Mouse (Mus musculus) c-Kit-negative CD71-positive TER-119-positive erythroid progenitor cells, embryonic 14.5 days (primary cell): ENCODE data around the gene Txndc16.

Experiments
- DNase-seq: peaks from one replicate; pipeline ENCODE4 v3.0.0-alpha.2; 2013; ENCODE audit warnings: low read depth, low spot score

The Txndc16 gene

DNA sequence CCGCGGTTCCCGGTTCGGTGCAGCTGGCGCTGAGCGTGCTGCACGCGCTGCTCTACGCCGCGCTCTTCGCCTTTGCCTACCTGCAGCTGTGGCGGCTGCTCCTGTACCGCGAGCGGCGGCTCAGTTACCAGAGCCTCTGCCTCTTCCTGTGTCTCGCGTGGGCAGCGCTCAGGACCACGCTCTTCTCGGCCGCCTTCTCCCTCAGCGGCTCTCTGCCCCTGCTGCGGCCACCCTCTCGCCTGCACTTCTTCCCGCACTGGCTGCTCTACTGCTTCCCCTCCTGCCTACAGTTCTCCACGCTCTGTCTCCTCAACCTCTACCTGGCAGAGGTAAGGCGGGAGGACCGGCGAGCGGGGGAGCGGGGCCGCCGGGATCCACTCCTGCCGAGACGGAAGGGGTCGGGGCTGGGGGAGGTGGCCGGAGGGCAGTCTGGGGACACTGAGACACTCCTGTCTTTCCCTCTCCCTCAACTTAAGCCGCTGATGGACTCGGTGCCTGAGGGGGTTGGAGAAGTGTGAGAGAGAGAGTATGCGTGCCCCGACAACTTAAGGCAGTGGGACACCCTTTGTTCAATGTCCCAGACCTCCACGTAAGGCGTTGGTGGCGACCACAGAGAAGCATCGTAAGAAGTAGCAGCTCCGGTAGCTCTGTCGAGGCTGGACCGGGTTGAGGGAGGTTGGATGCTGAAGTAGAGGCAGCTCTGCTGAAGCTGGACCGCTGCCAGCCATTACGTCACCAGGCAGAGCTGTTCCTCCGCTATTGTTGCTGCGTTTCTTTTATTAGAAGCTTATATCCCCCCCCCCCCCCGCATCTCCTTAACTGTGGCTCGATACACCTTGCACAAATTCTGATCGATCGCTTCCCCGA lies at the start of gene Txndc16:
Gene Txndc16 (minus strand): TSS at position 239 of the 867 bp plus-strand sequence.
- DNase-seq: no peak

DNA sequence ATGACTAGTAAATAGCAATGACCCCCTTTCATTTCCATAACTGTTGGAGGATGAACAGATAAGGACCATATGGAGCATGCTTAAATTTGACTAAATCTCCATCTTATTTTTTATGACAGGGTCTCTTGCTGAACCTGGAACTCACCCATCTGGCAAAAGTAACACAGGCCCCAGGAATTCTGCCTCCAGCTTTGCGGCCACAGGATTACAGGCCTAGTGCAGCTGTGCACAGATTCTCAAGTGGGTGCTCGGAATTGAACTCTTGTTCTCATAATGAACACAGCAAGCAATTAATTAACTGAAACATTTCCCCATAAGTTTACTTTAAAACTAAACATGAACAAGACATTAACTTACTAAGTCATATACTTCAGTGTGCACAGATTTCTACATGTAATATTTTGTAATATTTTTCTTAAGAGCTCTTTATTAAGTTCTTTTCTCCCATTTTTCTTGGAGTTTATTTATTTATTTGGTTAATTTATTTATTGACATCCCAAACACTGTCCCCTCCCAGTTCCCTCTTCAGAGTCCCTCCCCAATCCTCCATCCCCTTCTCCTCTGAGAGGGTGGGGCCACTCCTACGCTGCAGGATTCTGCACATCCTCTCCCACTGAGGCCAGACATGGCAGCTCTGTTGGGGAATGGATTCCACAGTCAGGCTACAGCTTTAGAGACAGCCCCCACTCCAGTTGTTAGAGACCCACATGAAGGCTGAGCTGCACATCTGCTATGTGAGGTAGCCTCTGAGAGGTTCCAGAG lies 43.9 kb upstream of the Txndc16 start:
- no peak for DNase-seq

DNA sequence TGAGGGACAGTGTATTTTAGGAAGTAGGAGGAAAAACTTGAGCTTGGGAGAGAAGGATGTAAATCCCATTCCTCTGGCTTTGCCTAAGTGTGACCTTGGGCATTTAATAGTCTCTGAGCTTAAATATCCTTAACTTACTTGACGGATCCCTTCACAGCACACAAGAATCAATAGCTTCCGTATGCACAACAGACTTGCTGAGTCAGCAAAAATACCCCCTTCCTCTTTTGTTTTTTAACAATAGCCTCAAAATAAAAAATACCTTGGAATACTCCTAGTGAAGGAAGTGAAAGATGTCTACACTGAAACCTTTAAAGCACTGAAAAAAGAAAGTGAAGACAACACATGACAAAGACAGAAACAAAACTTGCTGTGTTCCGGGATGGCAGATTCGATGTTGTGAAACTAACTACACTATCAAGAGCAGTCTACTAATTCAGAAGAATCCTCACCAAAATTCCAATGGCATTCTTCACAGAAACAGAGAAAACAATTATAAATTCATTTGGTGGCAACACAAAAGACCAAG lies 31.5 kb upstream of the Txndc16 start:
- no peak for DNase-seq

DNA sequence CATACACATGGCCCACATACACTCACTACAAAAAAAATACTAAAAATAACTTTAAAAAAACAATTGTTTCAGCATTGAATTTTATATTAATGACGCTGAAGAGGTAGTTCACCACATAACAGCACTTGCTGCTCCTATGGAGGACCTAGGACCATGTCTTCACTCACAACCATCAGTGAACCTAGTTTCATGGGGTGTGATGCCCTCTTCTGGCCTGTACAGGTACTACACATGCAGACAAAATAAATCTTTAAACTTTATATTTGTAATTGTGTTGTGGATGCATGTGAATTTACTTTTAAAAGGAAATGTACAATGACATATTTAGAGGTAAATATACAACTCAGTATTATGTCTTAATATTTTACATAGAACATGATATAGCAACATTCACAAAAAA lies 21.5 kb upstream of the Txndc16 start:
- no peak for DNase-seq

DNA sequence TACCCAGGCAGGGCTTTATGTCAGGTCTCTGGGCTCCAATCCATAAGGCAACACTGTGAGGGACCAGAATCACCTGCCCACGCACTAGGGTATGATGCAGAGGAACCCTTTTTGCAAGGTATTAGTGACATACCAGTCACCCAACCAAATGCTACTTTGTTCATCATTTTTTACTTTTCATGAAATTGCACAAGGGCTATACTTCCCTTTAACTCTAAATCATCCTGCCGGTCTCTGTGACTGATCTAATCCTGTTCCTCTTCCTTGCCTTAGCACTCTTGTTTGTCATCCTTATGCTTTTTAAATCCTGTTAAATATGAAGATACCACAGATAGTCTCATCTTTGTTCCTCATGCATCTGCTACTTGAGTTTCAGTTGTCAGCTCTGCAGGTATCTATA lies 18.9 kb upstream of the Txndc16 start:
- no peak for DNase-seq

DNA sequence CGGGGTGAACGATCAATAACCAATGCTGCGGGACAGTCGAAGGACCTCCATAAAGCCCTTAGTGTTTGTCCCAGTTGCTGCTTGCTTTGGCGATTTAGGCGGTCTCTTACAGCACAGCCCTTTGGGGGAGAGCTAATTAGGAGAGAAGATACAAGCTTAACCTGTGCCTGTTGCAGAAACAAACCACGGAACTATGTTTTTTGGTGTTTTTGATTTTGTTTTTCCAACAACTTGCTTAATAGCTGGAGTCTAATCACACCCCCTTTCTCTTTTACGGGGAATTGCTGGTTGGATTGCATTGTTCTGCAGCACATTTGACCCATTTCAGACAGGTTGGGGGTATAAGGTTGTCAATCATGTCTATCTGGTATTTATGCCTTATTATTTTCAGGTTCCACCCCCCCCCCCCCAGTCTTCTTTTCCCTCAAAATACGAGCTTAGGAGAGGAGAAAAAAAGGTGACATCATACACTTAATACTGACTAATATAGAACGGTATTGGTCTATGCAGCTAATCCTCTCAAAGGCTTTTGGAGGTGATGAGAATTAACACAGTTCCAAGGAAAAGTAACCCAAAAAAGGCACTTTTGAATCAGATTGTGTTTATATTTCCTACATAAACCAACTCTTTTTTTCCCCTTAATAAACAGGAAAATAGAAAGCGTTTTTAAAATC lies 966 bp upstream of the Txndc16 start:
- no peak for DNase-seq

DNA sequence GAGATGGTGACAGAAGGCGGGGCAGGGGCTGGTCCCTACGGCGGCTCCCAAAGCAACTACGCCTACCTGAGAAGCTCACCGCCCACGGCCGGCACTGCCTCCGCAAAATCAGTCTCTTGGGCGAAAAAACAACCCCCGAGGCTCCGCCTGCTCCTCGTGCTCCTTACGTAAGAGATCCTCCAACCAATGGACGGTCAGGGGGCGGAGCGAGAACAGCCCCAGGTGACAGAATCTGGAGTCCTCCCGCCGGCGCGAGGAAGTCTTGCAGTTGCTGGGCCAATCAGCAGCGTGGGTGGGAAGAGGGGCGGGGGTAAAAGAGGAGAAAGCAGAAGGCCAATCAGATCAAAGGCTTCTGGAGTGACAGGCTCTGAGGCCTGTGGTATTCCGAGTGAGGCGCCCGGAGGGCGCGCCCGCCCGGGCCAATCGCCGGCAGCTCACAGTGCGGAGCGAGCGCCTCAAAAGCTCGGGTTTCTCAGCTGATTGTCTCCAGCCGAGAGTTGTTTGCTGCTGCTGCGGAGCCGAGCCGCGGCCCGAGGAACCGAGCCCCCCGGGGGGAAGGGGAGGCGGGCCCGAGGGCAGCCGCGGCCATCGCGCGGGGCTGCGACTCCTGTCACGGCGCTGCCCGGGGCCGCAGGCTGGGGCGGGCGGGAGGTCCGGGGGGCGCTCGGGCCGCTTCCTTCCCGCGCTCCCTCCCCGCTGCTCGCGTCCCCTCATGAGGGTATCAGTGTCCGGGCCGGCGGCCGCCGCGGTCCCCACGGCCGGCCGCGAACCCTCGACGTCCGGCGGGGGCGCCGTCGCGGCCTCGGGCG lies 643 bp downstream of the Txndc16 start, which contains the start of gene Gpr137c:
Gene Gpr137c (plus strand): TSS at position 437 of the 809 bp plus-strand sequence.
- peak; percentile 72 for DNase-seq

DNA sequence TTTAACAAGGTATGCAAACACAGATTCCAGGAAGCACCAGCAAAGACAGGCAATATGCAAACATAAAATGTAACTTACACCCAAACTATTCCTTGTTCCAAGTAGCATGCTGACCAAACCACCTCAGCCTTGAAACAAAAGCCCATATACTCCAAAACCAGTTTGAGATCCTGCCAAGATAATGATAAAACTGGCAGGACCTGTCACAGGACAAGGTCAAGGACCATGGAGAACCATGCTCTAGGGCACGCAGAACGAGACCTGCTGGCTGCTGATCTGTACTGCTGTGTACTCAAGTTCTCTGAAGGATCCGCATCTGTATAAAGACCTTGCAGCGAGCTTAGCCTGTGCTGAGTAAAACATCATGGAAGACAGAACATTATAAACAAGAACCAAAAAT lies 2.4 kb downstream of the Txndc16 start:
- no peak for DNase-seq

DNA sequence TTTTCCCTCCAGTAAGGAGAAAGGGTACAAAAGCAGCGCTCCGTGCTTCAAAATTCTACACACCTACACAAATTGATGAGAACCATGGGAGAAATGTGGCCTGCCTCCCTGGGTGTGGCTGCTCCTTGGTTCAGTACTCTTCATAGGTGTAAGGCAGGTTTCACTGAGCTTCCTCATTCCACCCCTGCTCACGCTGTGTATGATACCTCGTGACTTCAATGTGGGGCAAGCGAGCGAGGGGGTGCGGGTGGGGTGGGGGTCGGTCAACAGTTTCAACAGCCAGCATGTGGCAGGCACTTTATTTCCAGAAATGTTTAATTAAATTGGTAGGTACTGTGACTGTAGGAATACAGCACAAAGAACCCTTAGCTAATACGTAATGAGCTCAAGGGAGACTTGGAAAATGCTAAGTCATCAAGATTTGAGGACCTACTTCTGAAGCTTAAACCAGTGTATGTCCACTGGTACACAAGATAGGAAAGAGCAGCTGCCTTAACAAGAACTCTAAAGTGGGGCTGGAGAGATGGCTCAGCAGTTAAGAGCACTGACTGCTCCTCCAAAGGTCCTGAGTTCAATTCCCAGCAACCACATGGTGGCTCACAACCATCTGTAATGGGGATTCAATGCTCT lies 3.3 kb downstream of the Txndc16 start:
- DNase-seq: no peak

DNA sequence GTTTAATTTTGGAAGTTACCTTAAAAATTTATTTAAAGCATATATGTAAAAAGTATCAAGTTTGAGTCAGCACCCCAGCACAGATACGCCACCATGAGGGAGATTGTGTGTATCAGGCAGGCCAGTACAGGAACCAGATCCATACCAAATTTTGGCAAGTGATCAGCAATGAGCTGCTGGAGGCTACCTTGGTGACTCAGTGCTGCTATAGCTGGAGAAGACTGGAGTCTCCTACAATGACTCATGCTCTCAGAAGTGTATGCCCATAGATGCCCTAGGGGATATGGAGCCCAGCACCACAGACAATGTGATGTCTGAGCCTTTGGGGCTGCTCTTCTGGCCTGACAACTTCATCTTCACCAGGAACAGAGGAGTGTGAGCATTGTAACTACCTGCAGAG lies 8.7 kb downstream of the Txndc16 start:
- DNase-seq: no peak

DNA sequence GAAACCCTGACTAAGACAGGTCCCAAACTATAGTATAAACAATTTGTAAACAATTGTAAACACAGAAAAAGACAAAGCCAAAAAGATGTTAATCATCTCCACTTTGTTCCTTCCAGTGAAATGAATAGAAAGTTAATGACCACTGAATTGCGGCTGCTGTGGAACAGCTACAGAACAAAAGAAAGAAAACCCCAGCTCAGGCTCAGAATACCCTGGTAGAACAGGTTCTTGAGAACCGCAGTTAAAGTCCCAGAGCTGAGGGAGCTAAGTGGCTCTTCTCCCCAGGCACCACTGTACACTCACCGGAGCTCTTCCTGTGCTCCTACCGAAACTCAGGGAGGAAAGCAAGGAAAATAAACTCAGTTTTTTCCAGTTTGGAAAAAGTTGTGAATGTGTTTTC lies 9.4 kb downstream of the Txndc16 start:
- DNase-seq: no peak

DNA sequence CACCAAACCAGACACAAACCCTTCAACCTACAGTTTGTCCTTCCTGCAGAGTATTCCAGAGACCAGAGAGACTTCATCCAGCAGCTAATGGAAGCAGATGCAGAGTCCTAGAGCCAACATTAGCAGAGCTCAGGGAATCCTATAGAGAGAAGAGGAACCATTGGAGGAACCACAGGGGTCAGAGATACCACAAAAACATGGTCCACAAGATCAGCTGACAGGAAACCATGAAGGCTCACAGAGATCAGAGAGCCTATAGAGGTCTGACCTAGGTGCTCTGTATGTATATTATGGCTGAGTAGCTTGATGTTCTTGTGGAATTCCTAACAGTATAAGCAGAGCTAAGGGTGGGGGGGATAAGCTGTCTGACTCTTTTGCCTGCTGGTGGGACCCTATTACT lies 19.5 kb downstream of the Txndc16 start:
- DNase-seq: no peak

DNA sequence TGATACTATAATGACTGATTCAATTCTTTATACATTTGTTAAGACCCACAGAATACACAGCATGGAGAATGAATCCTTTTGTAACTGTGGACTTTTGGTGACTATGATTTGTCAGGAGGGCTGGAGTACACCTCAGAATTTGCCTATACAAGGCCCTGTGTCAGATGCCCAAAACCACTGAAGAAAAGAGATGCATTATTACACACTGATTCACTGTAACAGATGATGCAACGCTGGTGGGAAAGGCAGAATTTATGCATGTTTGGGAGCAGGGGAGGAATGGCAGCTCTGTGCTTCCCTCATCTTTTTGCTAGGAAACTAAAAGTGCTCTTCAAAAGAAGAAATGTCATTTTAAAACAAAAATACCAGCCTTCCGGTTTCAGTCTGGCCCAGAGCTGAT lies 29.1 kb downstream of the Txndc16 start:
- no peak for DNase-seq

DNA sequence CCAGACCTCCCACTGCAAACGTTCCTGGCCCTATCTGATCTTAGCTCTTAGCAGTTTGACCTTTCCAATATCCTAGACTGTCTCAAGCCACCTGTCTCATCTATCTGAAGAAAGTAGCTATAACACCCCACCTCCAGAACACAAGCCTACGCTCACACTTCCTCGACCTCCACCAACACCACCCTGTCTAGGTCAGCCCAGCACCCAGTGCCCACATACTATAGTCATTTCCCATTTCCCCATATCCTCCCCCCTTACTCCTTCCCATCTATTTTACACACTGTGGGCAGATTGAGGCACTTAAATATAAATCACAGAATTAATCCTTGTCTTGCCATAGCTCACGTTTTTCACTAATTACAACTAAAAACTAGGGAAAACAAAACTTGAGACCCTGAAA lies 38.5 kb downstream of the Txndc16 start:
- no peak for DNase-seq

DNA sequence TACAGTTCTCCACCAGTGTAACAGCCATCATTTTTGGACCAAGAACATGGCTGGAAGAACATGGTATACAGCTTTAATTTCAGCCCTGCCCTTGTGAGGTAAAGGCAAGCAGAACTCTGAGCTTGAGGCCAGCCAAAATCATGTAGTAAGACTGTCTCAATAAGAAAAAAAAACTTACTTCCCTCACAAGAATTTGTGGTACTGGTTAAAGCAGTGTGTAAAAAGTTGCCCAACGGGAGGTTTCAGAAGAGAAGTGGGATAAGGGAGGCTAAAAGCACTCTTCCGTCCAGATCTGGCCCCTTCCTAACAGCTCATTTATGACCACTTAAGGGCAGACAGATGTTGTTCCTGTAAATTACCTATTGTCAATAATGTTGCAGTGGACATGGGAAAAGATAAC lies 40.5 kb downstream of the Txndc16 start:
- no peak for DNase-seq

DNA sequence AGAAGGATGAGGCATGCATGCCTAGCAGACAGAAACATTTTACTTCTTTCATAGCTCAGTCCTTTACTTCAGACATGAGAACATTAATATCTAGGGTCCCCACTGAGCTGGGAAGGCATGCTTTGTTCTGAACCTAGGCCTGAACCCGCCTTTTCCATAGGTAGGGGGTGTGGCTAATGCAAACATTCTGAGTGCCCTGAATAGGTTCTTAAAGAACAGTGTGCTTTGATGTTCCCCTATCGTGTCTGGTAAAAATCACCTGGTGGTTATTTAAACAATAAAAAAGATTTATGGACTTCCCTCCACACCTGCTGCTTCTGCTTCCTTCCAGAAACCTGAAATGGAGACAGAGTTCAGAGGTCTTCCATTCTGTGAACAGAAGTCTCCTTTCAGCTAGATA lies 40.9 kb downstream of the Txndc16 start:
- no peak for DNase-seq

DNA sequence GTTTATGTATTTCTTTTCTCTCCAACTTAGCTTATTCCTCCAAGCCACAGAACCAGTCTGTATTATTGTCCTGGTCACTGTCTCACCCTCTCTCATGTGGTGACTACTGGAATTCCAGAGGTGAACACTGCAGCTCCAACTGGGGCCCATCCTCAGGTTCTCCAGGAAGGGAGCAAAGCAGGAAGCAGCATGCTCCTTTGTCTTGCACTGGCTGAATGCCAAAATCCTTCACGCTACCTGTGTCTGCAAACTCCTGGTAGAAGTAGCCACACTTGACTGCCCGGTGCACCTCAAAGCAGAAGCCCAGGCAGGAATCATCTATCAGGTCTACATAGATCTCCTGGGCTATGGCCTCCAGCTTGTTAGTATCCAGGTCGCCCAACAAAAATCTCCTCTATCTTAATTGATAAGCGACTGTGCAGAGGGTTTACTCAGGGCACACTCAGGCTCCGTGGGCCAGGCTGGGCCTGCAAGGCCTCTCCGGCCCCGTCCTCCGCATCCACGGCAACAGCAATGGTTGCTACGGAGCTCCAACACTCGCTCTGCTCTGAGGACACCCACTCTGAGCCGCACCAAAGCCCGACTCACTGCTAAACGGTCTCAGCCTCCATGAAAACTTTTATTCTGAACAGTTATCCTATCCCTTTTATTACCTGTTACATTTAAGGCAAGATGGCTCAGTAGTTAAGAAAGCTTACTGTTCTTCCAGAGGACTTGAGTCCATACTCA lies 45.0 kb downstream of the Txndc16 start:
- DNase-seq: no peak

DNA sequence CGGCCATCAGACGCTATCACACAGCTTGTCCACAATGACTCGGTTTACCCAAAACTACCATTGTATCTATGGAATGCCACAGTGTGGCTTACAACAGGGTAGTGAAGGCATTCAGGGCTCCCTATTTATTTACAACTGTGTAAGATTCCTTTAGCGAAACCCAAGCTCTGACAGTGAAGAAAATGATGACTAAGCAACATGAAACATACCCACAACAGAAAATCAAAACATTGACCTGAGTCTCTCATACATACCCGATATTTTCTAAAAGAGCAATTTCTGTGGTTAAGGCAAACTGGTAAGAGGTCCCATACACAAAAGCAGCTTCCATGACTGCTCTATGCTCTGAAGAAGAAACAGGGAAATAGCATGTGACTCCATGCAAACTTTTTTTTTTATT lies 47.9 kb downstream of the Txndc16 start:
- no peak for DNase-seq

DNA sequence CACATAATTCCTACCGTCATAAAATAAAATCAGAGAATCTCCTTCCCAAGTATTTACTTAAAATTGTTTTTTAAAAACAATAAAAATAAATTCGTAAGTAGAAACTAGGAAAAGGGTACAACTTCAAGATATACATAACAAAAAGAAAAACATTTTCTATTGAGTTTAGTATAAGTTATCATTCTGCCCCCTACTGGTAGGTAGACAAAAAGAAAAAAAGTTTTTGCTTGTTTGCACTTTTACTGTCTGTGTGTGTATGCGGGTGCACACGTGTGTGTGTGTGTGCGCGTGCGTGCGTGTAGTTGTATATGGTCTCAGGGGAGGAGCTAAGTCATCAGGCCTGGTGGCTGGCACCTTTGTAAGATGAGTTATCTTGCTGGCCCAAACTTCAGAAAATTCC lies 52.8 kb downstream of the Txndc16 start:
- DNase-seq: no peak

DNA sequence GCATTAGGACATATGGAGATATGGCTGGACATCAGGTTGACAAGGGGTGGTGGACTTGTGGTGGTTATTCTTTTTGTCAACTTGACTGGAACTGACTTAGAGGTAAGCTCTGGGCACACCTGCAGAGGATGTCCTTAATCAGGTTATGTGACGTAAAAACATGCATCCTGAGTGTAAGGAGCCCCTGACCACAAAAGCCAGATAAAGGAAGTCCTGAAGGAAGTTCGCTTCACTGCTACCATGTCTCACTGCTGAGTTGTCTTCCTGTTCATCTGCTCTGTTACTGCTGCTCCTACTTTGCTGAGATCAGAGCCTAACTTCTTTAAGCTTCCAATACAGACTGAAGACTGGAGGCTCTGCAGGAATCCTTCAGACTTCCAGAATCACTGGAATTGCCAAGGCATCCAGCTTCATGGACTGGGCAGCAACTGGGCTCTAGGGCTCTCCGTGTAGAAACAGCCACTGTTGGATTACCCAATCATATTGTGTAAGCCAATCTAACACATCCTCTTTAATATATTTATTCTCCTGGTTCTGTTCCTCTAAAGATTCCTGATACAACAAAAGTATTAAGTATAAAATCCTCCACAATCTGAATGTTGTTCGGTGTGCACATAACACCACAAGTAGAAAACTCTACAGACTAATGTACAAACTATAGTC lies 64.5 kb downstream of the Txndc16 start:
- no peak for DNase-seq
